Mouse (Mus musculus): Measurements from ENCODE around the gene Shank2.

GRCm38 (mm10) chr7:144293611-144294010, 291.9 kb downstream of the Shank2 start:
- TF ChIP-seq CTCF (IDR thresholded peaks at IDR 0.05; ENCODE audit: low read depth) (no peak), EP300 (IDR thresholded peaks at IDR 0.05; ENCODE audit: low read depth) (no peak)
